Mouse (Mus musculus) C2C12 (cell line): Measurements from ENCODE around the gene Armh3.

Source experiments
- CEBPB ChIP-seq: IDR thresholded peaks from one replicate; pipeline ENCODE4 v1.6.1; 2011; ENCODE audit warnings: low read depth, mild to moderate bottlenecking, control low read depth, moderate library complexity
- CTCF ChIP-seq: IDR thresholded peaks from one replicate; pipeline ENCODE4 v1.5.1; 2011; ENCODE audit not compliant: control insufficient read depth, insufficient read depth, insufficient read length
- FOSL1 ChIP-seq: IDR thresholded peaks from one replicate; pipeline ENCODE4 v1.8.0; 2011; ENCODE audit warnings: mild to moderate bottlenecking, low read length; ENCODE audit not compliant: poor library complexity, insufficient read depth, severe bottlenecking
- MAX ChIP-seq: IDR thresholded peaks from one replicate; pipeline ENCODE4 v1.6.1; 2011; ENCODE audit warnings: mild to moderate bottlenecking, control low read depth
- MYOD1 ChIP-seq: IDR thresholded peaks from one replicate; pipeline ENCODE4 v1.6.1; 2011; ENCODE audit warnings: low read depth; ENCODE audit not compliant: control insufficient read depth, insufficient read length
- USF1 ChIP-seq: IDR thresholded peaks from one replicate; pipeline ENCODE4 v1.6.1; 2011; ENCODE audit warnings: low read depth, mild to moderate bottlenecking, control low read depth, moderate library complexity

DNA sequence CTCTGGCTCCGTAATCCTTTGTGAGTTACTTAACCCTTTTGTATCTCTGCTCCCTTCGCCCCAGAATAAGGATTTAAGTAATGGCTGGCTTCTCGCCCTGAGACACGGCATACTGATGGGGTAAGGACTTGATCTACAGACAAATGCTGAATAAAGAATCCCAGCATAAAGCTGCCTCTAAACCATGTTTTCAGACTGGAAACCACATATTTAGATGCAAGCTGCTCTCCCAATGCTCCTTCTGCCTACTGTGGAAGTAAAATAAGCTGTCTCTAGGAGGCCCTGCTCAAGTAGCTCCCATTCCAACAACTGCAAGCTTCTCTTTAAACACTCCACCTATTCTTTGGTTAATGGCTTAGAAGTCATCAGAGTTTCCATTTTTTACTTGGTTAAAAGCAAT, 81.8 kb downstream of the Armh3 start:
- TF ChIP-seq CTCF: no peak
- TF ChIP-seq CEBPB: no peak
- TF ChIP-seq FOSL1: no peak
- no peak for TF ChIP-seq MYOD1
- no peak for TF ChIP-seq USF1
- no peak for TF ChIP-seq MAX
